Mouse (Mus musculus) lung, adult 2 months (tissue): Measurements from ENCODE around the gene Zfp185. TPM values are rescaled to one million over a fixed set of nuclear protein-coding genes. Genes with fewer than 3 reads are reported as not detected.

ENCODE experiments used
- DNase-seq: peaks from one replicate; pipeline ENCODE4 v3.0.0; 2022
- H3K4me1 ChIP-seq: fragments of 200-500 bp; 2 replicates; pipeline ENCODE4 v1.6.1; 2011; ENCODE audit warnings: low read length; ENCODE audit not compliant: control insufficient read depth, insufficient read depth
- H3K4me3 ChIP-seq: fragments of 200-500 bp; replicated peaks from 2 replicates; pipeline ENCODE3; 2011; ENCODE audit warnings: low read depth, mild to moderate bottlenecking, control low read depth, low read length; ENCODE audit errors: extremely low read depth
- CTCF ChIP-seq: fragments of 200-500 bp; IDR thresholded peaks from 2 replicates; pipeline ENCODE4 v1.5.1; 2011; ENCODE audit warnings: mild to moderate bottlenecking, low read length, control low read depth; ENCODE audit not compliant: insufficient read depth
- POLR2A ChIP-seq: fragments of 200-500 bp; IDR thresholded peaks from 2 replicates; pipeline ENCODE4 v1.6.1; 2011; ENCODE audit warnings: low read depth, mild to moderate bottlenecking, control low read depth, low read length, borderline replicate concordance; ENCODE audit errors: extremely low read depth
- WGBS: fragments of 180-500 bp; shearing (Covaris S2); methylation state at CpG from one replicate; pipeline ENCODE4 v1.1.7; 2018; 5-methylcytosine and 5-hydroxymethylcytosine counted together
- polyA plus RNA-seq: library from polyadenylated mRNA; depleted of rRNA; stranded (reverse); fragments of >200 nt; gene quantifications from 2 replicates; pipeline ENCODE4 v1.2.3, GENCODE M21; 2012; rRNA removed

The Zfp185 gene
- polyA plus RNA-seq: 2.9 and 5.6 TPM in 2 replicates

- H3K4me1 ChIP-seq: no peaks in the 10 kb centered on the region
- WGBS: 37% methylated on average over 45 of the region's 45 CpGs
- TF ChIP-seq CTCF: no peak
- peak; percentile 14; the same call in 1 of the 2 replicates for TF ChIP-seq POLR2A
- DNase-seq: peak; percentile 62
- peak within 1 kb of the TSS; percentile 59 for H3K4me3 ChIP-seq
Measured at GRCm38 (mm10) chrX:72986841-72987519, at the start of gene Zfp185. Gene Zfp185 (plus strand): TSS chrX:72987339.

- Histone ChIP-seq H3K4me1 (no peaks in the 10 kb centered on the region), H3K4me3 (no peak overlapping the region)
- TF ChIP-seq CTCF (no peak), POLR2A (no peak)
- 83% methylated on average over 4 of the region's 4 CpGs for WGBS
- DNase-seq: no peak
Measured at GRCm38 (mm10) chrX:72953464-72953863, 33.7 kb upstream of the Zfp185 start.

GRCm38 (mm10) chrX:72956486-72956885 lies 30.7 kb upstream of the Zfp185 start:
- no peak for DNase-seq
- no peak for TF ChIP-seq POLR2A
- no peak for TF ChIP-seq CTCF
- Histone ChIP-seq H3K4me1 (no peaks in the 10 kb centered on the region), H3K4me3 (no peak overlapping the region)
- WGBS: 83% methylated on average over 4 of the region's 4 CpGs

DNA sequence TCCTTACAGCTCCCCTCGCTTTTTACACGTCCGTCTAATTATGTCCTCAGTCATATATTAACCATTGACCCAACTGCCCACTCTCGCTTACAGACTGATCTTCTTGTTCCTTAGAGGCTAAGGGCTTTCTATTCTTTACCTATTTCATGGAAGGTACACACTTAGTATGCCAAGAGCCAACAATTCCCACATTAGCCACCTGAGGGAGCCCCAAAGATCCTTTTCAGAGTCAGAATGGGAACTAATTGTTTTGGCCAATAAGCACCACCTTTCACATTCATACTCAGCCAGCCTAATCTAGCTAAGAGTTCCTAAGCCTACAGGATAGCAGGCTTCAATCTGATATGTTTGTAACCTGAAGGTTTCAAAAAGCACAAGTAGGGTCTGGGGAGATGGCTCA lies 26.7 kb upstream of the Zfp185 start:
- Histone ChIP-seq H3K4me3 (no peak overlapping the region), H3K4me1 (no peaks in the 10 kb centered on the region)
- TF ChIP-seq POLR2A (no peak), CTCF (no peak)
- 82% methylated on average over 4 of the region's 4 CpGs for WGBS
- peak; percentile 13 for DNase-seq

- TF ChIP-seq CTCF (no peak), POLR2A (no peak)
- no peak for DNase-seq
- H3K4me3 ChIP-seq: no peak overlapping the region
- WGBS: 47% methylated on average over 3 of the region's 3 CpGs
- H3K4me1 ChIP-seq: no peaks in the 10 kb centered on the region
Measured at GRCm38 (mm10) chrX:72961511-72961910, 25.6 kb upstream of the Zfp185 start.

GRCm38 (mm10) chrX:72962743-72963142 lies 24.4 kb upstream of the Zfp185 start:
- no peak for DNase-seq
- TF ChIP-seq POLR2A (no peak), CTCF (no peak)
- Histone ChIP-seq H3K4me3 (no peak overlapping the region), H3K4me1 (no peaks in the 10 kb centered on the region)
- 63% methylated on average over 3 of the region's 3 CpGs for WGBS

DNA sequence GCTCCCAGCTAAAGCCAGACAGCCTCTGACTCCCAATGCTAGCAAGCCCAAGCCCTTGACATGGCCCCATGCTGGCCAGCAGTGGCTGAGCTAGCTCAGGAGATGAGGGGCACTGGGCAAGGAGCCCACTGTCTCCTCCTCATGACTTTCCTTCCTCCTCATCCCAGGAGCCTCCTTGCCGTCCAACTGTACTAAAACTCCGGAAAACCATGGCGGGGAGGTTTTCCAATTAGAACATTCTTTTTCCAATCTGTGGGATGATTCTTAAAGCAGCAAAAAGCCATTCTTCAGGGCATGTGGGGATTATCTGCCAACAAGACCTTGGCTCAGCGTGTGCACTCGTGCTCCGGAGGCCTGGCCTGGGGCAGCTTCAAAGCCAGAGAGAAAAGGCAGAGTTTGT lies 4.3 kb upstream of the Zfp185 start:
- Histone ChIP-seq H3K4me1 (no peaks in the 10 kb centered on the region), H3K4me3 (no peak overlapping the region)
- WGBS: 77% methylated on average over 6 of the region's 6 CpGs
- no peak for TF ChIP-seq POLR2A
- TF ChIP-seq CTCF: no peak
- no peak for DNase-seq

DNA sequence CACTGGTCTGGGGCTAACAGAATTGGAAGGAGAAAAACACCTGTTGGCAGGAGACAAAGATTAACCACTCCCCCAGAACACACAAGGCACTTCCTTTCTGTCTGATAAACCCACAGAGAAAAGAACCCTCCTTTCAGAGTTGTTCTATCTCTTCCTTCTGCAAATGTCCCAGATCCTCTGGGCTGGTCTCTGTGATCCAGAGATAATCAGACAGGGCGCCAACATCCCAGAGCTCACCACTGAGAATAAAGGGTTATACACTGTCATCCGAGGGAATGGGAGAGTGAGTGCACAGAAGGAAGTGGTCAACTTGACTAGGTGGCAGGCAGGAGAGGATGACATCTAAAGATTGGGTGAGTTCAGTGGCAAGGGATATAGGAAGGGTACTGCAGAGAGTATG lies 1.5 kb upstream of the Zfp185 start:
- H3K4me3 ChIP-seq: no peak overlapping the region
- H3K4me1 ChIP-seq: no peaks in the 10 kb centered on the region
- TF ChIP-seq POLR2A (no peak), CTCF (no peak)
- WGBS: 76% methylated on average over 2 of the region's 2 CpGs
- DNase-seq: no peak

DNA sequence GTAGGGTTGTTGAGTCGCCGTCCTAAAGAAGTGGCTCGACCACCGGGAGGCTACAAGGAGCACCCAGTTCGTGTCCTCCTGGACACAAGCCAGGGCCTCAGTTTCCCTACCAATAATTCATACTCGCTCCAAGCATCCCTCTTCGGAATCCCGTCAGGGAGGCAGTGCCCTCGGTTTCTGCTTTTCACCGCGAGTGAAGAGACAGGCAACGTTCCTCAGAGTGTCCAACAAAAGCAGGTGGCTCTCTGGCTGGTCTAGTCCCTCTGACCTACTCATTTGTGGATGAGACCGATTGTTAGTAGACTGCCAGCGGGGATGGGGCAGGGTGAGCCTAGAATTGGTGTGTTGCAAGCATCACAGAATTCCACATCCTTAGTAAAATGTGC lies 374 bp downstream of the Zfp185 start:
- TF ChIP-seq POLR2A (no peak), CTCF (no peak)
- WGBS: 48% methylated on average over 14 of the region's 14 CpGs
- H3K4me1 ChIP-seq: no peaks in the 10 kb centered on the region
- DNase-seq: no peak
- peak overlapping the region; percentile 59 for H3K4me3 ChIP-seq

DNA sequence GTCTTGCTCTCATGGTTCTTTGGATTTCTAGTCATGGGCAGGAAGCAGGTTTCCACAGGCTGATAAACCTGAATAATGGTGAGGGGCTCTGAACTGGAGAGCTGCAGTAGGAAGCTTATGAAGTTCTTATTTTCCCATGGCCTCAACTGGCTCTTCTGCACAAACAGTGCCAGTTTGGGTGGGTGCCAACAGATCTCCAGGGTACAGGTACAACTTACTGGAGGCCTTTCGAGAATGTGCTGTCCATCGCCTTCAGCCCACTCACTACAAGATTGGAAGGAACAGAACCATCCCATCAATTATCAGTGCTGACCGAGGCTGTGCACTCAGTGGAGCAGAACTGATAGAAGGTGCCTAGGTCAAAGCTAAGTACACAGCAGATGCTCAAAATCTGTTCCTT lies 1.3 kb downstream of the Zfp185 start:
- 86% methylated on average over 3 of the region's 3 CpGs for WGBS
- no peak for DNase-seq
- no peaks in the 10 kb centered on the region for H3K4me1 ChIP-seq
- H3K4me3 ChIP-seq: no peak overlapping the region
- TF ChIP-seq CTCF: no peak
- TF ChIP-seq POLR2A: no peak

DNA sequence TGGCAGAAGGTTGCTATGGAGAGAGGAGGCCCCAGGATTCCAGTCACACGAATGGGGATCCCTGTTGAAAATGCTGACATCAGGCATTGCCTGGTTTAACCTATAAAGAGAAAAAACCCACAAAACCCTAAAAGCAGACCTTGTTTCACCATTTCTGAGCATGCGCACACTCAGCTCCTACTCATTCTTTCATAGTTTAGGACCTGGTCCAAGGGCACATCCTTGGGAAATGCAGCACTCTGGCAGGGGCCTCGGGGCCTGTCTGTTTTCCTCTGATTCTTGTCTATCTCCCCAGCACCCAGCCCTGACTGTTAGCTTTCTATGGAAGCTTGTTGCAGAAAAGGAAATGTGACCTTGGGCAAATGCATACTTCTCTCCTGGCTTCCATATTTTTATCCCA lies 3.4 kb downstream of the Zfp185 start:
- no peak overlapping the region for H3K4me3 ChIP-seq
- no peak for DNase-seq
- no peaks in the 10 kb centered on the region for H3K4me1 ChIP-seq
- 46% methylated on average over 3 of the region's 3 CpGs for WGBS
- TF ChIP-seq POLR2A: no peak
- TF ChIP-seq CTCF: no peak
